Mouse (Mus musculus): ENCODE measurements around the gene Bbx.

- TF ChIP-seq MAZ (IDR thresholded peaks at IDR 0.05; ENCODE audit: low read depth, low read length) (no peak), RCOR1 (conservative IDR thresholded peaks at IDR 0.05; ENCODE audit: low read depth, low read length) (no peak), CTCF (conservative IDR thresholded peaks at IDR 0.05 in 1 of 2, IDR thresholded peaks at IDR 0.05 in 1 of 2; ENCODE audit: low read depth in 2 of 2, low read length in 2 of 2) (no peak), ZKSCAN1 (IDR thresholded peaks at IDR 0.05; ENCODE audit: borderline replicate concordance, low read depth, low read length) (no peak)
Observed at GRCm38 (mm10) chr16:50196118-50196517, 236.1 kb downstream of the Bbx start.
